Mouse (Mus musculus) ES-Bruce4 (cell line): ENCODE data around the gene Pcna. TPM values are rescaled to one million over a fixed set of nuclear protein-coding genes. Genes with fewer than 3 reads are reported as not detected.
A peak's percentile ranks its signal among the peaks of the same experiment; 100 is the strongest.

ENCODE experiments used
- H3K27ac ChIP-seq: 2 replicates; pipeline ENCODE4 v1.5.1; 2012; ENCODE audit warnings: low read length, inconsistent platforms; ENCODE audit not compliant: insufficient read depth
- H3K27me3 ChIP-seq: 2 replicates; pipeline ENCODE4 v1.6.1; 2012; ENCODE audit warnings: mild to moderate bottlenecking, low read length, inconsistent platforms; ENCODE audit not compliant: control insufficient read depth, poor library complexity, insufficient read depth, severe bottlenecking
- H3K36me3 ChIP-seq: 2 replicates; pipeline ENCODE4 v1.6.1; 2012; ENCODE audit warnings: inconsistent platforms, mild to moderate bottlenecking, low read length, moderate library complexity; ENCODE audit not compliant: control insufficient read depth, poor library complexity, insufficient read depth, severe bottlenecking
- H3K4me1 ChIP-seq: one replicate; pipeline ENCODE4 v1.8.1; 2011; ENCODE audit warnings: low read length; ENCODE audit not compliant: control insufficient read depth, insufficient read depth
- H3K4me3 ChIP-seq: 2 replicates; pipeline ENCODE4 v1.5.1; 2011; ENCODE audit warnings: low read depth, mild to moderate bottlenecking, low read length
- H3K9ac ChIP-seq: 2 replicates; pipeline ENCODE4 v1.6.1; 2012; ENCODE audit warnings: low read depth, mild to moderate bottlenecking, inconsistent platforms; ENCODE audit not compliant: poor library complexity, severe bottlenecking
- H3K9me3 ChIP-seq: replicated peaks from 2 replicates; pipeline ENCODE4 v1.6.1; 2012; ENCODE audit warnings: mild to moderate bottlenecking, low read length, inconsistent platforms; ENCODE audit not compliant: control insufficient read depth, poor library complexity, insufficient read depth, severe bottlenecking
- CTCF ChIP-seq: IDR thresholded peaks from one replicate; pipeline ENCODE4 v1.8.1; 2011; ENCODE audit warnings: low read depth, low read length
- EP300 ChIP-seq: IDR thresholded peaks from 2 replicates; pipeline ENCODE4 v1.6.1; 2011; ENCODE audit warnings: low read depth, low read length; ENCODE audit not compliant: insufficient read depth
- POLR2A ChIP-seq: IDR thresholded peaks from one replicate; pipeline ENCODE4 v1.8.1; 2011; ENCODE audit warnings: low read length; ENCODE audit not compliant: insufficient read depth
- polyA plus RNA-seq: library from polyadenylated mRNA; stranded (reverse); fragments of >200 nt; gene quantifications from 2 replicates; pipeline ENCODE4 v1.2.4, GENCODE M21; 2011; ENCODE audit warnings: low read depth; ENCODE audit not compliant: missing spikeins, insufficient read depth, insufficient read length

Gene Pcna
- polyA plus RNA-seq, 1 experiment = 368 TPM

DNA sequence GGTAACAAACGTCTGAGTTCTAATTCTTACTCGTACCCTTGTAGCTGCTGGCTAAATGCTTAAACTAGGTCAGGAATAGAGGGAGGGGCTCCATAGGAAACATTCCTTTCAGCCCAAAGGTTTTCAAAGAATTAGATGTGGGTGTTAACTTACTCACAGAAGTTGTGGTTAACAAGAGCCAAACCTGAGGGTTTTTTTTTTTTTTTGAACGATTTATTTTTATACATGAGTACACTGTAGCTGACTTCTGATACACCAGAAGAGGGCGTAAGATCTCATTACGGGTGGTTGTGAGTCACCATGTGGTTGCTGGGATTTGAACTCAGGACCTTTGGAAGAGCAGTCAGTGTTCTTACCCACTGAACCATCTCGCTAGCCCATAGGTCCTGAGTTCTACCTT is 9.1 kb upstream of the Pcna start:
- H3K36me3 ChIP-seq = no peaks in the 10 kb centered on the region
- H3K4me3 ChIP-seq = no peak overlapping the region
- H3K9ac ChIP-seq = no peak overlapping the region
- no peaks in the 10 kb centered on the region for H3K9me3 ChIP-seq
- H3K4me1 ChIP-seq = no peaks in the 10 kb centered on the region
- no peak for TF ChIP-seq CTCF
- TF ChIP-seq POLR2A = no peak
- no peak for TF ChIP-seq EP300
- H3K27ac ChIP-seq = 0 out of 2 replicates have a peak overlapping the region, but pooled peaks have one; percentile 77
- H3K27me3 ChIP-seq = no peaks in the 10 kb centered on the region

DNA sequence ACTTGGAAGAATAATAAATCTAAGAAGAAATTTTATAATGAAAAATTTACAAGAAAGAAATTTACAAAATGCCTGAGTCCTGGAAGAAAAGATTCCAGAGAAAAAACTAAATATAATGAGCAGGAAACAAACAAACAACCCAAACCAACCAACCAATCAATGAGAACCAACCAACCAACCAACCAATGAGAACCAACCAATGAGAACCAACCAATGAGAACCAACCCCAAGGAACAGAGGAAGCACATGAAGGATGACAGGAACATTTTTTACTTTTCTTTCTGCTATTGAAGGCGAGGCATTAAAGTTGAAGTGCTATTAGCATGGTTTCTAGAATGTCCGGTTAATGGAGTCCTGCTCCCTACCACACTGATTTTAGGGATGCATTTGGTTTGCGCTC is 7.5 kb upstream of the Pcna start:
- no peaks in the 10 kb centered on the region for H3K9me3 ChIP-seq
- no peak overlapping the region for H3K9ac ChIP-seq
- no peaks in the 10 kb centered on the region for H3K4me1 ChIP-seq
- 0 out of 2 replicates have a peak, but pooled peaks cover 2% of the 10 kb centered on the region for H3K36me3 ChIP-seq
- H3K4me3 ChIP-seq = no peak overlapping the region
- H3K27me3 ChIP-seq = no peaks in the 10 kb centered on the region
- no peak overlapping the region for H3K27ac ChIP-seq
- TF ChIP-seq CTCF (no peak), POLR2A (no peak), EP300 (no peak)

DNA sequence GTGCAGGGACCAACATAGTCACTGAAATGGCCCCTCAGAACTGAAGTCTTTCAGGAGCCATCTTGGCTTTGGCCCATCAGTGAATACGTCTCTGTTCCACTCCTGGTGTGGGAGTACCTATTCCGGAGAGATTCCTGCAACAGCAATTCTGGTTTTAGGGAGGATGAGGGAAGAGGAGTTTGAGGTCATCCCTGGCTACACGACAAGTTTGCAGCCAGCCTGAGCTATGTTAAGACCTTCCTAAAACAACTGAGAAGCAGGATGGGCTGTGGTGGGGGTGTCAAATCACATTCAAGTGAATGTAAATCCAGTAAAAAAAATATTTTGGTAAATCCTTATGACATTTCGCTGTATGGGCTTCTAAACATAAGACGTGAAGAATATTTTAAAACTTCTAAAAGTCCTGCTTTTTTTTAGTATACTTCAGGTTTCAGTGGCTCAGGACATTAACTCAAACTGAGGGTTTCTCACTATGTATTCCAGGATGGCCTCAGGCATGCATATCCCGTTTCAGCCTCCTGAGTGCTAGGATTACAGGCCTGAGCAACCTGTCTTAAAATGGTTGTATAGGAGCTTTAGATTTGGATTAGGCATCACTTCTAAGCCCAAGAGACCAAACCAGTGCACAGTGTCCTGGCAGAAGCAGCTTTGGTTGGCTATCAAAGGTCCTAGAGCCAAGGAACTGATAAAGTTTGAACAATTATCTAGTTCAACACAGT is 4.4 kb upstream of the Pcna start:
- H3K36me3 ChIP-seq = peaks cover 7% of the 10 kb centered on the region; the same call in 1 of the 2 replicates
- no peak overlapping the region for H3K9ac ChIP-seq
- no peak overlapping the region for H3K4me3 ChIP-seq
- H3K27me3 ChIP-seq = no peaks in the 10 kb centered on the region
- H3K9me3 ChIP-seq = no peaks in the 10 kb centered on the region
- H3K4me1 ChIP-seq = no peaks in the 10 kb centered on the region
- no peak overlapping the region for H3K27ac ChIP-seq
- no peak for TF ChIP-seq CTCF
- no peak for TF ChIP-seq EP300
- TF ChIP-seq POLR2A = no peak

DNA sequence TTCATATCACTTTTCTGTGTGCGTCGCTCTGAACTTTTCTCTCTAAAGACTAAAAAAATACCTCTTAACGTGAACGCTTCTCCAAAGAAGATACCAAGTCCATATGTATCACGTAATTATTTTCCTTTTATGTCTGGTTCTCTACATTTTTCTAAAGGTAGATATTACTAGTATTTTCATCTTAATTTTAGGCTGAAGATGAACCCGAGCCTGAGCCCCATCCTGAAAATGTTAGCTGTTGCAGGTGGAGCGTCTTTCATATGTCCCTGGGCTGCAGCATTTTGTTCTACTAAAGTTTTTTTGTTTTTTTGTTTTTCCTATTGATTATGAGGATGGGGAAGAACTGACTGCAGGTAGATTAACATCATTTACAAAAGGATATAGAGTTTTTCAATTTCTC is 489 bp upstream of the Pcna start:
- H3K27me3 ChIP-seq = no peaks in the 10 kb centered on the region
- peaks cover 32% of the 10 kb centered on the region for H3K36me3 ChIP-seq
- peak overlapping the region; percentile 83 for H3K4me3 ChIP-seq
- TF ChIP-seq POLR2A = no peak
- TF ChIP-seq CTCF = no peak
- no peak for TF ChIP-seq EP300
- peak overlapping the region; percentile 52 for H3K9ac ChIP-seq
- H3K27ac ChIP-seq = peak overlapping the region; percentile 13; the same call in 1 of the 2 replicates
- H3K4me1 ChIP-seq = no peaks in the 10 kb centered on the region
- no peaks in the 10 kb centered on the region for H3K9me3 ChIP-seq

DNA sequence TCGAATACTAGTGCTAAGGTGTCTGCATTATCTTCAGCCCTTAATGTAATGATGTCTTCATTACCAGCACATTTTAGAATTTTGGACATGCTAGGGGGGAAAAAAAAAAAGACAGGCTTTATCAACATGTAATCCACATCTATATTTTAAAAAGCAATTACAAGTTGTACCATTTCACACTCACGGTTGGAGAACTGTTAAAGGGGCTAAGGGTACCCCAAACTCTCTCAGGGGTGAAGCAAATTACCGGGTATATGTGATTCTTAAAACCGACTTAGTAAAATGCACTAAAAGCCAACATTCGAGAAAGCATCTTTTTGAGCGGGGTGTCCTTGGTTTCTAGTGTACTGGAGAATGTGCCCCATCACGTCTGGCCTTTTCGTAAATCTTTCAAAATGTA is 1.2 kb downstream of the Pcna start:
- no peaks in the 10 kb centered on the region for H3K4me1 ChIP-seq
- no peak for TF ChIP-seq CTCF
- no peak for TF ChIP-seq POLR2A
- TF ChIP-seq EP300 = no peak
- peak overlapping the region; percentile 89 for H3K9ac ChIP-seq
- H3K4me3 ChIP-seq = peak overlapping the region; percentile 73
- no peaks in the 10 kb centered on the region for H3K9me3 ChIP-seq
- H3K27me3 ChIP-seq = no peaks in the 10 kb centered on the region
- H3K27ac ChIP-seq = no peak overlapping the region
- peaks cover 33% of the 10 kb centered on the region for H3K36me3 ChIP-seq

DNA sequence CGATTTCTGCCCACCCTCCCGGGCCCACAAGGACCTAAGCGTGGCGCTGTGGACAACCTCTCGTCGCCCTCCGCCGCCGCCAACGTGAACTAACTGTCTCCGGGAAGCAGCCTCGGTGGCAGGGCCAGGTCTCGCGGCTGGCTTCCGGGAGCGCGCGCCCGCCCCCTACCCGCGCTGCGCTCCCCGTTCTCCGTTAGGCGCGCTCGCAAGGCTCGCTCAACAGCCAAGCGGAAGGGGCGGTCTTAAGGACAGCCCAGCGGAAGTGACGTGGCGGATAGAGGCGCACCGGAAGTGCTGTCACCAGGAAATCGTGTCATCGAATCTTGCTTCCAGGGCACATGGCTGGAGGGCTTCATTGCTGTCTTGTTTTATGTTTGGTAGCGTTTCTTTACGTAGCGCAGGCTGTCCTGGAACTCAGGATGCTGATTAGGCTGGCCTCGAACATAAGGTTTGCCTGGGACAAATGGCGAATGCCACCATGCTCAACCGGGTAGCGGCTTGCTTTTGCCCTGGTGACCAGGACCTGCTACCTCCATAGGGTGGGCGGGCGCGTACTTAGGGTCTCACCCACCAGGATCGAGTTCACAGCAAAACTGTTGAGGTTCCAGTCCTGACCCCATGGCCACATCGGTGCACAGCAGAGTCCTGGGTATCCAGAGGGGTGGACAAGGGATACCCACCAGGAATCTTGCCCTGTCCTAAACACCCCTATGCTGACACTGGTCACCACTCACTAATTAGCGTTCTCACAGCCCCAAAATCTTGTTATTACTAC is 5.4 kb downstream of the Pcna start, which contains the start of gene Tmem230:
Gene Tmem230, minus strand, starts transcription at position 269 of the 775 bp plus-strand sequence.
- peak within 1 kb of the TSS; percentile 85 for H3K9ac ChIP-seq
- peaks cover 36% of the 10 kb centered on the region for H3K36me3 ChIP-seq
- H3K27ac ChIP-seq = peak within 1 kb of the TSS; percentile 43; the same call in 1 of the 2 replicates
- TF ChIP-seq EP300 (0 out of 2 replicates have a peak, but pooled peaks have one; percentile 30), CTCF (no peak), POLR2A (peak; percentile 60)
- H3K4me1 ChIP-seq = no peaks in the 10 kb centered on the region
- H3K9me3 ChIP-seq = no peaks in the 10 kb centered on the region
- peak within 1 kb of the TSS; percentile 73 for H3K4me3 ChIP-seq
- no peaks in the 10 kb centered on the region for H3K27me3 ChIP-seq
